Mouse (Mus musculus): ENCODE measurements around the gene A430089I19Rik.
"Not testable (repeated sequence)": the region's sequence is repeated elsewhere in the genome, so short reads cannot be mapped to it uniquely, and the experiment has no call there.

Gene A430089I19Rik

DNA sequence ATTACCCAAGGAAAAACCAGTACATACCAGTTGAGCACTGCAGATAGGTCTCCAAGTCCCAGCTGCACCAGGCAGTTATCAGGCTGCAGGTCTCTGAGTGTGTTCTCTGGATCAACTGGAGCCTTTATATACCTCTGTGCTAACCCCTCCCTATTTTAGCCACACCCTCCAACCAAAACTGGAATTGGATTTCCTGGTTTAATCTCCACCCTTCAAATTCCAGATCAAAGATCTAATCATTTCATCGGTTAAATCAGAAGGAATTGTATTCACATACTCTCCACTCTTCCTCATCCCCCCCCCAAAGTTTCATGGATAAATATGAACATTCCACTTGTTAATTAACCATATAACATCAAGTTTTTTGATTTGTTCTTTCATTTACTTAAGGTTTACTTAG lies at the start of gene A430089I19Rik:
Gene A430089I19Rik, minus strand, starts transcription at position 101 of the 400 bp plus-strand sequence.
- DNase-seq, result not testable (repeated sequence)

DNA sequence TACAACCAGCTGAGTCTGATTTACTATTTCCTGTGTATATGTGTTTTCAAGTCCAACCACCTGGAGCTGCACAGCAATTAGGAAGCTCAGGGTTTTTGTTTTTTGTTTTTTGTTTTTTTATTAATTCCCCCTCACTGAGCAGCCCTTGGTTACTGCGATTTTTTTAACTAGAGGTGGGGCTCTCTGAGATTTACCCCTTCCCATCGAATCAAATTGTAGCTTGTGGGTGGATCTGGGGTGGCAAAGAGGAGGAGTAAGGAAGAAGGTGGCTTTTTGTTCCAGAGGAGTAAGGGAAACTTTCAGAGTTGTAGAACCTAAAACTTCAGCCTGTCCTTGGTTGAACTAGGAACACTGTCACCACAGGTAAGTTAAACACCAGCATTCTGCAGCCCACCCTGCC lies 32.9 kb upstream of the A430089I19Rik start, which contains the start of gene AA792892:
Gene AA792892, plus strand, starts transcription at position 301 of the 400 bp plus-strand sequence.
- not testable (repeated sequence) for DNase-seq

- DNase-seq, result not testable (repeated sequence)
These were observed 7.5 kb upstream of the A430089I19Rik start, which contains the start of gene Gm6502 for GRCm38 (mm10) chr5:94314135-94314534. Gm6502 (plus strand) TSS chr5:94314435.

Data from cerebellum, adult 9-11 months (tissue).